Mouse (Mus musculus) inflammation-experienced regulatory T-cells, adult 16 weeks (primary cell): ENCODE measurements around the gene Gal. TPM values are rescaled to one million over a fixed set of nuclear protein-coding genes. Genes with fewer than 3 reads are reported as not detected.

Experiments
- polyA plus RNA-seq: library from polyadenylated mRNA; unstranded; fragments of 100-300 nt; shearing (Covaris generic); gene quantifications from one replicate; pipeline ENCODE4 v1.2.1, GENCODE M21; 2017

The Gal gene
- 6.6 TPM for polyA plus RNA-seq

DNA sequence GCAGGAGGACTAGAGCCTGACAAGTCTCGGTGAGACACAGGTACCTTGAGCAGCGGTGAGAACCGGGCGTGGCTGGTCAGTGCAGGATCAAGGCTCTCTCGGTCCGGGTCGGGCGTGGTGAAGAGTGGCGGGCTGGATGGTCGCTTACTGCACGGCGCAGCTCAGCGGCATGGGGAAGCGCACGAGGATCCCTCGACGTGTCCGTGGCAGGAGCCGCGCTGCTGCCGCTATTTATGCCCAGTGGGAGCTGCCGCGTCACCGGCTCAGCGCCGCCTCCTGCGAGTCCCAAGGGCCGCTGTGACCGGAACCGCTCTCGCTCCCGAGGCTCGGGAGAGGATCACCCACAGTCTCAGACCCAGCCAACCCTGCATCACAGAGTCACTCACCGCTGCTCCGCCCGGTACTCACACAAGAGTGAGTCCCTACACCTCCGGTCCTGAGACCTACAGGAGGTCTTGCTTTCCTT is at the start of gene Gal:
TSS of gene Gal (minus strand) at position 277 of the 466 bp plus-strand sequence.

GRCm38 (mm10) chr19:3388629-3389057 is 25.7 kb downstream of the Gal start, which contains the start of gene Tesmin:
Gene Tesmin (plus strand): TSS chr19:3388857.

Other genes starting within 250 kb of the Gal start
- 98.6 TPM for gene Mrpl21, start 131.6 kb downstream of the Gal start, polyA plus RNA-seq
- 20.9 TPM for gene Ighmbp2, start 131.5 kb downstream of the Gal start, polyA plus RNA-seq
- 47.4 TPM for gene Cpt1a, start 92.2 kb downstream of the Gal start, polyA plus RNA-seq
- not detected for gene Tesmin, start 25.7 kb downstream of the Gal start, polyA plus RNA-seq
- 101 TPM for gene Ppp6r3, start 161.2 kb upstream of the Gal start, polyA plus RNA-seq